ENCODE assay signal across 10 mouse cellular contexts in genomic region chr2:60123061-60123874, GRCm38 (mm10).
A peak's percentile ranks its signal among the peaks of the same experiment; 100 is the strongest.
DNase-seq lines count a peak whose midpoint lies in the region; ATAC-seq lines count a peak whose summit lies in the region.
"Had no signal": no experiment of that assay in that cellular context is flagged by ENCODE, and none has a peak within 500 bp of the region (broad histone marks: within the 10 kb centered on the region; RNA-seq: fewer than 3 reads in every experiment).

No protein-coding gene starts in this region.

- 35% methylated on average over 6 of the region's 6 CpGs for WGBS in lung, embryonic 16.5 days
- 62% methylated on average over 6 of the region's 6 CpGs for WGBS in forebrain, embryonic 10.5 days
- WGBS in liver, embryonic 11.5 days: 36% methylated on average over 6 of the region's 6 CpGs
- 22% methylated on average over 6 of the region's 6 CpGs for WGBS in stomach, embryonic 15.5 days

- H3K4me3 ChIP-seq in lung, embryonic 16.5 days (ENCODE audit: low read length): no peak overlapping the region
- H3K4me3 ChIP-seq in forebrain, embryonic 10.5 days: peak overlapping the region; percentile 83
- H3K4me3 ChIP-seq in liver, embryonic 11.5 days (ENCODE audit: low read depth, low read length): 0 out of 2 replicates have a peak overlapping the region, but pooled peaks have one; percentile 23
- H3K4me3 ChIP-seq in stomach, embryonic 15.5 days (replicated peaks): no peak overlapping the region

- no peak for ATAC-seq in lung, embryonic 16.5 days (ENCODE audit: low read depth)
- no peak for ATAC-seq in liver, embryonic 11.5 days (replicated peaks; ENCODE audit: low FRiP score)
- no peak for ATAC-seq in stomach, embryonic 15.5 days (ENCODE audit: insufficient read depth, low FRiP score, low read depth)
- ATAC-seq in cerebellum, adult (ENCODE audit: insufficient number of reproducible peaks, low FRiP score, low TSS enrichment): no peak

- no peak overlapping the region for H3K9ac ChIP-seq in lung, embryonic 16.5 days (ENCODE audit: low read length)
- H3K9ac ChIP-seq in liver, embryonic 11.5 days (ENCODE audit: low read depth, low read length): no peak overlapping the region
- H3K9ac ChIP-seq in stomach, embryonic 15.5 days: no peak overlapping the region

- DNase-seq in lung, adult 18-20 months: no peak
- no peak for DNase-seq in forebrain, embryonic 10.5 days (ENCODE audit: extremely low spot score, low spot score)
- no peak for DNase-seq in liver, embryonic 11.5 days (ENCODE audit: low spot score)
- DNase-seq in cerebellum, adult 8-10 months: no peak
- no peak for DNase-seq in thymus, postnatal 14 days
- DNase-seq: heart, postnatal 10 days; right cerebral cortex, postnatal 14 days had no signal

- no peaks in the 10 kb centered on the region for H3K27me3 ChIP-seq in lung, embryonic 16.5 days (ENCODE audit: control insufficient read depth, insufficient read depth, low read depth, low read length)
- no peaks in the 10 kb centered on the region for H3K27me3 ChIP-seq in forebrain, embryonic 10.5 days (ENCODE audit: poor library complexity, severe bottlenecking)
- no peaks in the 10 kb centered on the region for H3K27me3 ChIP-seq in liver, embryonic 11.5 days (replicated peaks; ENCODE audit: control insufficient read depth, insufficient read depth, low read length)
- H3K27me3 ChIP-seq in stomach, embryonic 15.5 days (replicated peaks): no peaks in the 10 kb centered on the region

- no peaks in the 10 kb centered on the region for H3K9me3 ChIP-seq in lung, embryonic 16.5 days (ENCODE audit: control insufficient read depth, low read length)
- H3K9me3 ChIP-seq in forebrain, embryonic 10.5 days: no peaks in the 10 kb centered on the region
- no peaks in the 10 kb centered on the region for H3K9me3 ChIP-seq in liver, embryonic 11.5 days (ENCODE audit: control insufficient read depth, low read length)
- no peaks in the 10 kb centered on the region for H3K9me3 ChIP-seq in stomach, embryonic 15.5 days

- H3K4me2 ChIP-seq in lung, embryonic 16.5 days (ENCODE audit: low read depth, low read length): peak overlapping the region; percentile 34; the same call in 1 of the 2 replicates
- H3K4me2 ChIP-seq in liver, embryonic 11.5 days: peak overlapping the region; percentile 43
- peak overlapping the region; percentile 24 for H3K4me2 ChIP-seq in stomach, embryonic 15.5 days

- H3K36me3 ChIP-seq in lung, embryonic 16.5 days (ENCODE audit: control insufficient read depth, insufficient read depth, low read length): no peaks in the 10 kb centered on the region
- H3K36me3 ChIP-seq in forebrain, embryonic 10.5 days (replicated peaks): no peaks in the 10 kb centered on the region
- H3K36me3 ChIP-seq in liver, embryonic 11.5 days (ENCODE audit: control insufficient read depth, insufficient read depth, low read length): no peaks in the 10 kb centered on the region
- no peaks in the 10 kb centered on the region for H3K36me3 ChIP-seq in stomach, embryonic 15.5 days

- no peak overlapping the region for H3K27ac ChIP-seq in lung, embryonic 16.5 days (ENCODE audit: low read length)
- H3K27ac ChIP-seq in forebrain, embryonic 10.5 days: peak overlapping the region; percentile 100; the same call in 1 of the 2 replicates
- H3K27ac ChIP-seq in liver, embryonic 11.5 days (ENCODE audit: low read depth, low read length): no peak overlapping the region
- H3K27ac ChIP-seq in stomach, embryonic 15.5 days: no peak overlapping the region

- H3K4me1 ChIP-seq in lung, embryonic 16.5 days (replicated peaks; ENCODE audit: control insufficient read depth, insufficient read depth, low read length): peaks cover 17% of the 10 kb centered on the region
- peaks cover 73% of the 10 kb centered on the region for H3K4me1 ChIP-seq in forebrain, embryonic 10.5 days
- peaks cover 26% of the 10 kb centered on the region for H3K4me1 ChIP-seq in liver, embryonic 11.5 days (replicated peaks; ENCODE audit: control insufficient read depth, insufficient read depth, low read length)
- peaks cover 6% of the 10 kb centered on the region; the same call in 1 of the 2 replicates for H3K4me1 ChIP-seq in stomach, embryonic 15.5 days

Comparison
In these comparisons a context has a peak if more than half of its experiments do, and no peak if none do; other contexts are left out.
1. H3K4me3 ChIP-seq: peak in forebrain, embryonic 10.5 days (single experiment) and liver, embryonic 11.5 days (single experiment); none in lung, embryonic 16.5 days (single experiment) and stomach, embryonic 15.5 days (single experiment).
2. Peak in every context shown above with its lines, with median percentiles within 50 percentile points of each other: H3K4me2 ChIP-seq.